Mouse (Mus musculus) kidney, postnatal 36 days (tissue): Measurements from ENCODE around the gene 2010109A12Rik.

Experiments
- DNase-seq, 2 experiments: peaks; one replicate each; pipeline ENCODE4 v3.0.0; 2021 to 2022; ENCODE audit warnings: mixed read lengths in 2 of 2

The 2010109A12Rik gene

DNA sequence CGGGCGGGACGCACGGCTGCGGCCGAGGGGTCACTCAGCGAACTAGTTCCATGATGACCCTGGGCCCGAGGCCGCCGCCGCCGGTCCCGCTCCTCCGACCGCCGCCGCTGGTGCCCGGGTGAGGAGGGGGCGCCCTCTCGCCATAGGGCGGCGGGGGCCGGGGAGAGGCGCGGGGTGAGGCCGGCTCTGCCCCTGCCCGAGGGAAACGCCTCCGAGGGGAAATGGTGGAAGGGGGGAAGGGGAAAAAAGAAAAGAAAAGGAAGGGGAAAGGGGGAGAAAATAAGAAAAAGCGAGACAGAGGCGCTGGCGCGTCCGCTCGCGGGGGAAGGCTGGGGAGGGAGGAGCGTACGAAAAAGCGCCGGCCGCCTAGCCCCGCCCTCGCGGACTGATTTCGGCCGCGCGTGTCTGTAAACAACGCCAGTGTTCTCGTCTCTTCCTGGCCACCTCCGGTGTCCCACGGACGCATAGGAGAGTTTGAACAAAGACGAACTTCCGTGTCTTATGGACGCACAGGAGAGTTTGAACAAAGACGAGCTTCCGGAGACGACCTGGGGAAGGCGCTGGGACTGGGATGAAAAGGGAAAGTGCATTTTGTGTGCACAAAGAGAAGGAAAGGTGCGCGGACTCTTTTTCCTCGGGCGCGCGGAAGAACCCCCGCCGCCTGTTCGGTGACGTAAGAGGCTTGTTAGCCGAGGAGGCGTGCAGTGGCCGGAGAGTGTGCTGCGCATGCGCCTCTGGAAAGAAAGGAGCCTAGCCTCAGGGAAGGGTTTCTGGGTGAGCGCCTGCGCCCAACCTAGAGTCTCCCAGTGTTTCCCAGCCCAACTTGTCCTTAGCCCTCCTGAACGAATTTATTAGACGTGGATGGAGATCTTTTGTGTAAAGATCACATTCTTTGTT lies at the start of gene 2010109A12Rik, which contains the start of gene Ccni:
Gene 2010109A12Rik (plus strand): TSS at position 410 of the 897 bp plus-strand sequence.
Gene Ccni (minus strand): TSS at position 387 of the 897 bp plus-strand sequence.
- peak; percentile 95 to 97 for DNase-seq

DNA sequence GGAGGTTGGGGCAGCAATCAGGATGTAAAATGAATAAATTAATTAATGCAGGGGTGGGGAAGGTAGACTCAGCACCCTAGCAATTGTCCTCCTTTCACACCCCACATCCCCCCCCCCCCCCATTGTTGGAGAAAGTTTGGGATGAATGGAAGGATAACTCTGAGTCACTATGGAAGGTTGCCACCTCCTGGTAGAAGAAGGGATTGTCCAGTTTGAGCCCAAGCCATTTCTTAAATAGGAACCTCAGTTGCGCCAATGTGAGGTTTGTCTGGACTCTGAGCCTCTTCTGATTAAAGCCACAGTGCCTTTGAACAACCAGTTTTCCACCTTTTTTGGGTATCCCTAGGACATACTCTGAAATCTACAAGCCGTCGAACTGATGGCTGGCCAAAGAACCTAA lies 42.8 kb upstream of the 2010109A12Rik start:
- DNase-seq, result peak; percentile 62 to 79

DNA sequence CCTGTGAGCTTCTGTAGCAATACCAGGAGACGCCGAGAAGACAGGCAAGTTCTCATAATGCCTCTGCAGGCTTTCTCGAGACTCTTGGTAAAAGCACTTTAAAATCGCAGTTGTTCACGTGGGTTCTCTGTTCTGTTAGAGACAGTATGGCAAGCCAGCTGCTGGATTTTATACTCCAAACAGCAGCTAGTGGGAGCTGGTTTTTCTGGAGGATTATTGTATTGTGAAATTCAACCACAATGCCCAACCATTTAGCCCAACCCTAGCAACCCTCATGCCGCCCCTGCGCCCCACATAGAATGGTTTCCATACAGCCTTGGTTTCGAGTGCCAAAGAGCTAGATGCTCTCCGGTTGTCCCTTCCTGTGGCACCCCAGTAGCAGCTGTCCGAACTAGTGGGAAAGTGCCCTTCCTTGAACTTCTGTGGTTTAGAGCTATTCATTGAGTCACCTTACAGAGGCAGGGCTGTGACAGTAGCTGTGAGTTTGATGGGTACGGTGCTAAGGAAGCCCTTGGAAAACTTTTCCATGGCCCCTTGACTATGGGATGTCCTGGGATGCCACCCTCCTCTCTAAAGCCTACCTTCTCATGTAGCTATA lies 38.3 kb upstream of the 2010109A12Rik start:
- DNase-seq, result no peak

DNA sequence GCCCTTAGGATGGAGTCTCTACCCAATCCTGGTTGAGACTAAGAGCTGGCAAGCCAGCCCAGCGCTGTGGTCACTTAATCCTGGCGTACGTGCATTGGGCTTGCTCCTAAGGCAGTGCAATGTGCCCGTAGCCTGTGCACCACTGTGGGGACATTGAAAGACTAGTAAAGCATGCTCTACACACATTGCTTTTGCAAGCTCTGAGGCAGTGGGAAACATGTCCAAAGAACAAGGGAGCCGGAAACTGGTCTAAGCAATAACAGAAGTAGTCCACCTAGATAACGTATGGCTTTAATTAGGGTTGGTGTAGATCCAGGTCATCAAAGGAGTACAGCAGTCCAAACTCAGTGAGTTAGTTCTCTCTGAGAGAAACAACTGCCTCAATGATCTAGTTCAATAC lies 37.7 kb upstream of the 2010109A12Rik start:
- DNase-seq, result no peak

DNA sequence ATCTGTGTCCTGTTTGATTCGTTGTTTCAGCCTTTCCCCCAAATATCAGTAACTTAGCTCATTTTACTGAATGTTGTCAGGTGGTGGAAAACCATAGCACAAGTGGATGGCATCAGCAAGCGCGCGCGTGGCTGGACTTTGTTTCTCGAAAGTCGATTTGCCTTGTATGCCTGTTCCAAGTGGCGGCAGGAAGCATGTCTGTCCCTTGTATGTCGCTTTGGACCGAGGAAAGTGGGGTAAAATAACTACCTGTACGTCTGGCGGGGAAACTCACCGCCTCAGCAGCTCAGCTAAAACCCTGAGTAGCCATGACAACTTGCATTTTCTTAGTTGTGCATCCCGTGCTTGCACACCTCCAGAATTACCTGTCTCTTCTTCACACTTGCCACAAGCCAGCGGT lies 34.9 kb upstream of the 2010109A12Rik start:
- DNase-seq, result no peak

DNA sequence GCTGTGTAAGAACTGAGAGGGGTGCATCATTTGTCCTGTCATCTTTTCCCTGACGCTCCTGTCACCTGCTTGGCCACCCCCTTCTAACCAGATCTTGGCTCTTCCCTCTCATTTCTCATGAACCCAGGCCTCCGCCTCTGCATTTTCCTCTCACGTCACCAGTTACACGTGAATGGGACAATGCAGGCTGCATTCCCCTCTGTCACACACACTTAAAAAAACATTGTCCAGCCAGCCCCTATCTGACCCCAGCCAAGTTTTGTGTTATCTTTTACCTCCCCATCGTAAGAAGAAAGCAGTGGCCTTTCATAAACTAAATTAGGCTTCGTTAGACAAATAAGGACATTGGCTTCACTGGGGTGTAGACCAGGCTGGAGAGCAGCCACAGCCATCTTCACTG lies 33.8 kb upstream of the 2010109A12Rik start:
- DNase-seq, result no peak

DNA sequence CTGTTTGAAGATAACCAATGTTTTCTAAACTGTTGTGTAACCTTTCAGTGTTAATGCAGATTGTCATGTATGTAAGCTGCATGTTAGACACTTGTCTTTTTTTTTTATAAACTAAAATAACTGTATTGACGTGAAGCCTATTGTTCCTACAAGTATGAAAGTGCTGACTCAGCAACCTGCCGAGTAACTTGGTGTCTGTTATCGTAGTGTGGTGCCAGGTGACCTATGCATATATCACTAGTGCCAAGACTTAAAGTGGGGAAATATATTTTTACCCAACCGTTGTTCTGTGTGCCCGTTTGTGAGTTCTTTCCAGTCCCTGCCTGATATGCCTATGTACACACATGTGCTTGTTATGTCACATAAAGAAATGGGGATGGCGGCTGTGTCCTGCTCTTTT lies 31.6 kb upstream of the 2010109A12Rik start:
- DNase-seq, result no peak

DNA sequence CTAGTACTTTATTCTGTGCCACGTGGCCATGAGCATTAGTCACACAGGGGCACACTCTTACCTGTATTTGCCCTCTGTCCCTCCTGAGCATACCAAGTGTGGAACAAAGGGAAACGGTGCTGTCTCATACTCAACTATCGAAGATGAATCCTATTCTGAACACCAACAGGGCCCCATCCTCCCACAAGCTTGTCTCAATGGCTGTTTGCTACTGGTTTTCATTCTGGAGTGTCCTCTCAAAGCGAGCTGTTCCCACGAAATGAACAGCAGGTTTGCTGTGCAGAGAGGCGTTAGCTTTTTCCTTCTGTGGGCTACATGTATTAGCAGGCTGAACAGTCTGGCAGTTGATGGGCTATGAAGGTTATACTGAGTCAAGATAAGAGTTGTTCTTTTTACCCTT lies 27.7 kb upstream of the 2010109A12Rik start:
- DNase-seq, result no peak

DNA sequence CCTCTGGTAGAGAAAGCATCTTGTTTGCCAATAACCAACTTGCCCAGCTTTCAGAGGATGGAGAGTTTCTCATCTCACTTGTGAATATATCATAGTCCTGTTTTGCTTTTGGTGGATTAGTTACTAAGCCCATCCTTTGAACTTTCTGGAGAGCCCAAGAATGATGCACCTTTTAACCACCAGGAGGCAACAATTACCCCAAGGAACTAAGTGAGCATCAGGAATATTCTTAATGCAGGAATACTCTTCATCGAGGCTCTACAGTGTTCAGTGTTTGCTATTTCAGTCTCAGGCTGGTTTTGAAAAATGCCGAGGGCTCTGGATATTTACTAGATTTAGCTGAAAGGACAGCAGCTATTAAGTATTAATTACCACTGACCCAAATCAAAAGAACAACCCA lies 26.1 kb upstream of the 2010109A12Rik start:
- peak; percentile 29 to 35 for DNase-seq

DNA sequence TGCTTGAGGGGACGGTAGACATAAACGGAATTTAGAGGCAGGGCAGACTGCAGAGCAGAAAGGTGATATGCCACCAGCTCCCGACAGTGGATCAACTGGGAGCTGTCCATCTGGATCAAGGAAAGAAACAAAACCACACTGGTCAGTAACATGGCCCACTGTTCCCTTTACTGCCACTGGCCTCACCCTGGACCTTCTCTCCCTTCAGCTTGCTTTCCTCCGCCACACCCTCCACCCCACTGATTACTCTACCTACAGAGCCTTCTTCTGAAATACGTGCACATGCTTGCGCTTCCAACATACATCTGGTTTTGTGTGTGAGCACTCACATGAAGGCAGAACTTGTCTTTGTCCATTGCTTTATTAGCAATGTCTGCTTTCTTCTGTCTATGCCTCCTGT lies 23.0 kb upstream of the 2010109A12Rik start:
- no peak for DNase-seq

DNA sequence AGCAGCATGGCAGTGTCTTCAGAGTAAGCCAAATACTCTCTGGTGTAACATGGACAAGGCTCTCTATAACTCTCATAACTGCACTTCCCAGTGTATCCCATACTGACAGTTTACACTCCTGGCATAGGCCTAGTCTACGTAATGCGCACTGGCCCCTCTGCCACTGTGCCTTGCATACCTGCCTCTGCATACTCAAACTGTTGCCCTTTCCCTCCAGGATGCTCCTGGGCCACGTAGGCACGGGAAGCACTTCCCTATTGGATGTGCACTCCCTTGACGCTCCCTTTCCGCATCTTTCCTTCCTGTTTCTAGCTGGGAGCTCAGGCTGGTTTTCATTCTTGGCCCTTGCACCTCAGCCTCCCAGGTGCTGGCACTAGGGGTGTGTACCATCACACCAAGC lies 21.8 kb upstream of the 2010109A12Rik start:
- DNase-seq, result no peak

DNA sequence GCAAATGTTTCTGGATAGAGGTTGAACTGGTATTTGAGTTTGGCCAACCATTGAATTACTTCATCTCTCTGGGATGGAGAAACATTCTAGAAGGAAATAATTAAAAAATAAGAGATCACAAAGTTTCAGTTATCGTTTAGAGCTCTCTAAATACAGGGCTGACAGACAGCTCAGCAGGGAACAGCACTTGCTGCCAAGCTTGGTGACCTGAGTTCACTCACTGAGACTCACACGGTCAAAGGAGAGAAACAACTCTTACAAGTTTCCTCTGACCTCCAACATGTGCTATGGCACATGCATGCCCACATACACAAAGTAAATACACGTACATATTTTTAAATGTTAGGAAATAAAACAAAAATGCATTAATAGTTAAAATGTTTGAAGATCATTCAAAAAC lies 16.7 kb upstream of the 2010109A12Rik start:
- peak in 1 of 2 experiments; percentile 28 for DNase-seq

DNA sequence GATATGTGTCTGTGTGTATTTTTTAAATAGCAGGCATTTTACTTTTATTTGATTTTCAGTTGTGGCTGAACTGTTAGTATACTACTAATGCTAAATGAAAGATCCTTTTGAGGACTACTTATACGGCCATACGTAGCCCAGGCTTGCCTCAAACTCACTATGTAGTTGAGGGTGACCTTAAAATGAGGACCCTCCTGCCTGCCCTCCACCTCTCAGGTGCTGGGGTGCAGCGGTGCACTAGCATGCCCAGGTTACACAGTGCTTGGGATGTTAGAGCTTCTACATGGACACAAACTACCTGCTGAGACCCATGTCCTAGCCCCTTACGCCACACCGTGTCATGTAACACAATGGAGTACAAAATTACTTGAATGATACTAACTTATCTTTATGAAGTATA lies 15.9 kb upstream of the 2010109A12Rik start:
- DNase-seq, result no peak

DNA sequence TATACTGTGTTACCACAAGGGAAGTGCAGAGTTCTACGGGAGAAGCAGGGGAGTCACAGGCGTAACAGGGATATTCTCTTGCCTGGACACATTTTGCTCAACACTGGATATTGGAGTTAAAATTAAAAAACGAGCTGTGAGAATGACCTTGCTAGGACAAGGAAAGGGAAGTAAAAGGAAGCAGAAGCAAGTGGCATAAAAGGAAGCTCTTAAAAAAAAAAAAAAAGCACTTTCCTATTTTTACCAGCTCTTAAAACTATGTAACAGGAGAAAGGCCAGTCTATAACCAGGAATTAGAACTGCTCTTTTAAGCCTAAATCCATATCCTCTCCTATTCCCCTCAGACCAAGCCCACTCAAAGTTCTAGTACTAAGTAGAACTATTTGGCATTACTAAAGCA lies 8.1 kb upstream of the 2010109A12Rik start:
- no peak for DNase-seq

DNA sequence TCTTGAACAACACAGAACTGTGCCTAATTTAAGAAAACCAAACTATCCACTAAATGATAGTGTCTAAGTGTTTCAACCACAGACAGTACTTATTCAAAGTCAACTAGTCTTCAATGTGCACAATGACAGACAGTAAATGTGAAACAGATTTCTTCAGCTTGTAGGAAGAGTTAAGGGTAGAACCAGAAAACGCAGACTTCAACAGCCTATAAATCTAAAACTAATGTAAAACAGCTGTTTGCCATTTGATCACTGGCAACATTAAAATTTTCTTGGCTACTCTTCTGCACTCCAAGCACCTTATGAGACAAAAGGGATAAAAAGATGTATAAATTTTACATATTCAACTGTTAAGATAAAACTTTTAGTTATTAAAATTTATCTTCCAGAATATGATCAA lies 5.1 kb upstream of the 2010109A12Rik start:
- DNase-seq, result no peak

DNA sequence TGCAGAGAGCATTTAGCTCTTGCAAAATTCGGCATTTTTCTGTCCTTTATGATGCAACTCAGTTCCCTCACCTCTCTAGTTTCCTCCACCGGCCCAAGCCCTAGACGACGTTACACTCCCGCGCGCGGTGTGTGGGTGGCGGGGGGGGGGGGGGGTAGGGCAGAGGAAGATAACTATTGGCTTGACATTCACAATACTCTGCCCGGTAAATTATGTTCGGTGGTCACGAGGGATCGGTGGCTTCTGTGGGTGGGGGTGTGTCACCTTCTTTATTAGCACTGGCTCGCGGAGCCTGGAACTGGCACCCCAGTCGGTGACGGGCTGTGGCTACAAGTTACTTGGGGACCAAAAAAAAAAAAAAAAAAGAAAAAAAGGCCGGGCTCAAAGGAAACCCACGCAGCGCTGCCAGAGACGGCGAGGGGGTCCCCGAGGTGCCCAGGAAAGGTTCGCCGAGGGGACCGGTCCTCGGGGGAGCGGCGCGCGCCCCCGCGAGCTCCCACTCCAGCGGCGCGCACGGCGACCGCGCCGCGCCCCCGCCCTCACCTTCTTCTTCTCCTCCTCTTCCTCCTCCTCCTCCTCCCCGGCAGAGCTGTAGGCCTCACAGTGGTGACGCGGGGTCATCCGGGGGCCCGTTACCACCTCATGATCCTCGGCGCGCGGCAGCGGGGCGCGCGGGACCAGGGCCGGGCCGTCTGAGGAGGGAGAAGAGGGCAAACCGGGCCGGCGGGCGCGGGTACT lies 778 bp upstream of the 2010109A12Rik start:
- DNase-seq, result peak; percentile 49 to 69

DNA sequence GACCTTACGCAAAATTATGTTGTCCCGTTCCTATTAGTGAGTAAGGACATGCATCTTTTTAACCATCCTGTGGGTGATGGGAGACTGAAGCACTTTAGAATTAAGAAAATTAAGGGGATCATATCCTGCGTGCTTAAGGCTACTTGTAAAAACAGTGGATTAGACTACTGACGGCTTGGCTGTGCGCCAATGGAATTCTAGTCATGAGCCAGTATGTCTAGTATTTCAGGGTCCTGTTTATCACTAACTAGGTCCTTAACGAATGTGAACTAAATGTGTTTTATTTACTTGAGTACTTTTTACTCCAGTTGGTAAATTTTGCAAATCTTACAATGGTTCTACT lies 659 bp downstream of the 2010109A12Rik start:
- peak; percentile 80 for DNase-seq

DNA sequence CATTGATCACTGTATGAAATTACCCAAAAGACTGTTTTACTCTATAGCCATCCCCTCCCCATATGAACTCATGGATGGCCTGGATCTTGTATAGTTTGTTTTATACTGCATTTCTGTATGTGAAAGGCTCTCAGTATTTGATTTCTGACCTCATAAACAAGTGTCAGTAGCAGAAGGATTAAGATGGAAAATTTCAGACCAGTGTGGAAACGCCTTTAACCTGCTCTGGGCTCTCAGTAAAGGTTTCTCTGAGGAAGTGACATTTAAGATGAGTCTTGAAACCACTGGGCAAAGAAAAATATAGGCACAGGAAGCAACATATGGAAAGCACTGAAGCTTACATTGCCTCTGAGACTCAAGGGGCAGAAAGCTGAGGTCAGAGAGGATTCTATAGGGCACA lies 1.2 kb downstream of the 2010109A12Rik start:
- DNase-seq, result no peak

DNA sequence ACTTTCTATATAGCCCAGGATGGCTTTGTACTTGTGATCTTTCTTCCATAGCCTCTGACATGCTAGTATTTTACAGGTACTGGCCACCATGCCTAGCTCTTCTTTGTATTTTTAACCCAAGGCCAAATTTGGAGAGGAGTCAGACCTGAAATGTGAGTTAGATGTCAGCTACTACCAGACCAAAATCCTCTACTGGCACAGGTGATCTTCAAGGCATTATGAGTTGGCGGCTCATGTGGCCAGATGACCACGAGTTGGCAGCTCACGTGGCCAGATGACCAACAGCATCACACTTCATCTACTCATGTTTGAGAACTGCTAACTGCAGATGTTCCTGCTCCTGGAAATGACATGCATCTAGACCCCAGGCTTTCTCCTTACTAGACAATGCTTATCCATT lies 12.1 kb downstream of the 2010109A12Rik start:
- no peak for DNase-seq

DNA sequence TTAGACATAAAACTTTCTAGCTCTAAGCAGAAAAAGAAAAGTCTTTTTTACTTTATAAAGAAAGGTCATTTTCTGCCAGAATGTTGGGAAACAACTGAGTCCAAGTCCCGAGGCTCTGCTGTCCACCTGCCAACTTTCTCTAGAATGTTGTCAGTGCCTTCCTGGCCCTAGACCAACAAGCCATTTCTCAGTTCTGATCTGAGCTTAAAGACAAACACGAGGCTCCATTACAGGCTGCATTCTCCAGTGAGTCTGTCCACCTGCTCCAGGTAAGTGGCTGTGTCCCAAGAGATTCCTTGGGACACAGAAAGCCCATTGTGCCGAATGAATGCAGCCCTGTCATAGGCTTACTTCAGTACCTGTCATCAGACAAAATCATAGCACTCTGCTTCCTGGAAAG lies 15.3 kb downstream of the 2010109A12Rik start:
- peak; percentile 72 to 75 for DNase-seq

DNA sequence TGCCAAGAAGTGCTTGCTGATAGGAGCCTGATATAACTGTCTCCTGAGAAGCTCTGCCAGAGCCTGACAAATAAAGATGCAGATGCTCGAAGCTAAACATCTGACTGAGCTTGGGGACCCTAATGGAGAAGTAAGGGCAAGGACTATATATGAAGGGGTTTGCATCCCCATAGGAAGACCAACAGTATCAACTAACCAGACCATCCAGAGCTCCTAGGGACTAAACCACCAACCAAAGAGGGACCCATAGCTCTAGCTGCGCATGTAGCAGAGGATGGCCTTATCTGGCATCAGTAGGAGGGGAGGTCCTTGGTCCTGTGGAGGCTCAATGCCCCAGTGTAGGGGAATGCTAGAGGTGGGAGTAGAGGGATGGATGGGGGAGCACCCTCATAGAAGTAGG lies 18.2 kb downstream of the 2010109A12Rik start:
- DNase-seq, result no peak

DNA sequence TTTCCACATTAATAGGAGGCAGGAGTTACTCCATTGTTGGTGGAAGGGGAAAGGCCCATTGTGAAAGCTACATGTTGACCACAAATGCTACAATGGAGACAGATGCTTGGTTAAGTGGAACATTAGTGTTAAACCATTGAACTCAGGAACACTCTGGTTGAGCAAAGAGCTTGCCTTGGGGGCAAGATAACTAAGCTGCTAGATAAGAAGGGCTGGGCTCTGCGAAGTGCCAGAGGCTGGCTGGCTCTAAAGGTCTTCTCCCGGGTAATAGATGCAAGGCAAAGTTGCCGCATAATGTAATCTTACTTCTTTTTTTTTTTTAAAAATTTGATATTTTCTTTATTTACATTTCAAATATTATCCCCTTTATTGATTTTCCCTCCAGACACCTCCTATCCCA lies 20.8 kb downstream of the 2010109A12Rik start:
- DNase-seq, result no peak

DNA sequence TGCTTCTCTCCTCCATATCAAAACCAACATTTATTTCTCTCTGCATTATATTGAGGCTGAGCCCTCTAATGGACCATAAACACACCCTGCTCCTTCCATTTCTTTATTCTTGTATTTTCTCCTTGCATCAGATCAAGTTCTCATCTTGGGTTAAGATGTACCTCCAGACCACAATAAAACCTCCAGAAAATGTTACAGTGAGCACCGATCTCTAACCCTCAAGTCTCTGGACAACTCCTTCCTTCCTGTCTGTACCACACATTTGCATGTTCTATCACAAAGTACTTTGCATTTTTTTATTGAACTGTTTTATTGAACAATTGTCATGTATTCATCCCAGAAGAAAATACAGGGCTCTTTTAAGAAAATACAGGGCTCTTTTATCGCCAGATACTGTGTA lies 23.2 kb downstream of the 2010109A12Rik start:
- no peak for DNase-seq

DNA sequence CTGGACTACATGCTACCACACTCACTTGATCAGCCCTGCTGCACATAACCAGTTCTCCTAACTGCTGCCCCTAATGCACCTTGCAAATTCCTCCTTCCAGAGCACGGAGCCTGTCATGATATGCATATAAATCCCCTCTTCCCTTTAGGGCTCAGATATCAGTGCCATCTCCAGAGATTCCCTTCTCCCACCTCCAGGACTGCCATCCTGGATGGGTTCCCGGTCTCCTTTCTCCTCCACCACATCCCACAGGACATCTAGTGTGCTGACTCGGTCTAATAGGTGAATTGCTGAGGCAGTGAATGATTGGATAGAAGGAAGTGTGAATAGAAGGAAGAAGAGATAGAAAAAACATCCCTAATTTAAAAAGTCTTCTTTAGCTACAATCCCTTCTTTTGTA lies 25.4 kb downstream of the 2010109A12Rik start:
- DNase-seq, result no peak
